Comparison of ENCODE assay signal across 24 mouse cellular contexts in the genomic region with DNA sequence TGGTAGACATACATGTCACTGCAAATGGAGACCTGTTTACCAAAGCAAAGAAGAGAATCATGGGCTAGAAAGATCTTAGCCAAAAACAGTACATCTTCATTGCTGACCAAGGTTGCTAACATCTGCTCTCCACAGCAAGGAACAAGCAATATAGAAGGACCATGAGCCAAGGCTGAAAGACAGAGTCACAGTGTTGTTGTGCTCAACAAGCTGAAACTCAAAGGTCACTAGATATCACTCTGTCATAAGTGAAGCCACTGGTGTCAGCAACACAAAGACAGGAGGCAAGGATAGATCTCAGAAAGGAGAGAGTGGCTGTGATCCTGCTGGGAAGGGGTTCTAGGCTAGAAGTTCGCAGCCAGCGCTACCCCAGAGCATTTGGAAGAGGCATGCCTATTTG.
DNase-seq lines count a peak whose midpoint lies in the region; ATAC-seq and TF ChIP-seq lines count a peak whose summit lies in the region.
"Had no signal": no experiment of that assay in that cellular context is flagged by ENCODE, and none has a peak within 500 bp of the region (broad histone marks: within the 10 kb centered on the region; RNA-seq: fewer than 3 reads in every experiment).

No protein-coding gene starts in this region.

- no peak overlapping the region for H3K4me2 ChIP-seq in intestine, postnatal 0 days (replicated peaks; ENCODE audit: low read depth)
- H3K4me2 ChIP-seq in intestine, embryonic 16.5 days (ENCODE audit: low read depth, low read length): no peak overlapping the region
- no peak overlapping the region for H3K4me2 ChIP-seq in stomach, embryonic 16.5 days (ENCODE audit: low read depth, low read length)
- H3K4me2 ChIP-seq: embryonic facial prominence, embryonic 12.5 days; embryonic facial prominence, embryonic 15.5 days; heart, embryonic 12.5 days; heart, embryonic 15.5 days; hindbrain, embryonic 12.5 days had no signal

- WGBS in intestine, postnatal 0 days: 91% methylated on average over 2 of the region's 2 CpGs
- WGBS in intestine, embryonic 16.5 days: 94% methylated on average over 2 of the region's 2 CpGs
- 95% methylated on average over 2 of the region's 2 CpGs for WGBS in stomach, embryonic 16.5 days

- H3K4me1 ChIP-seq in intestine, postnatal 0 days (replicated peaks; ENCODE audit: control insufficient read depth, insufficient read depth, low read length): no peaks in the 10 kb centered on the region
- H3K4me1 ChIP-seq in intestine, embryonic 16.5 days (ENCODE audit: control insufficient read depth, insufficient read depth, low read length): no peaks in the 10 kb centered on the region
- H3K4me1 ChIP-seq in stomach, embryonic 16.5 days (ENCODE audit: control insufficient read depth, insufficient read depth, low read length): peaks cover 5% of the 10 kb centered on the region; the same call in 1 of the 2 replicates
- H3K4me1 ChIP-seq: embryonic facial prominence, embryonic 12.5 days; heart, embryonic 15.5 days; hindbrain, embryonic 12.5 days had no signal

- TF ChIP-seq CTCF in gastrocnemius, adult 2 months (IDR thresholded peaks at IDR 0.05): no peak
- TF ChIP-seq CTCF in intestine, postnatal 0 days (IDR thresholded peaks at IDR 0.05; ENCODE audit: low read depth): no peak

- intact Hi-C loops in gastrocnemius, adult 2 months (cut with DNase I): no loop called here

- H3K9me3 ChIP-seq in intestine, postnatal 0 days (ENCODE audit: control insufficient read depth): no peaks in the 10 kb centered on the region
- no peaks in the 10 kb centered on the region for H3K9me3 ChIP-seq in intestine, embryonic 16.5 days (ENCODE audit: control insufficient read depth, low read length)
- H3K9me3 ChIP-seq in stomach, embryonic 16.5 days (replicated peaks; ENCODE audit: control insufficient read depth, low read length): no peaks in the 10 kb centered on the region
- H3K9me3 ChIP-seq: embryonic facial prominence, embryonic 12.5 days; embryonic facial prominence, embryonic 15.5 days; heart, embryonic 12.5 days; heart, embryonic 15.5 days; hindbrain, embryonic 12.5 days had no signal

- ATAC-seq in intestine, postnatal 0 days: peak; percentile 60
- no peak for ATAC-seq in intestine, embryonic 16.5 days
- no peak for ATAC-seq in stomach, embryonic 16.5 days (ENCODE audit: insufficient read depth, low FRiP score)
- ATAC-seq: activated CD4-positive, CD25-positive, alpha-beta regulatory T cell, adult 4 months; forebrain, embryonic 14.5 days; forebrain, postnatal 0 days; hindbrain, embryonic 16.5 days had no signal

- no peak overlapping the region for H3K9ac ChIP-seq in intestine, postnatal 0 days (ENCODE audit: low read depth, low read length)
- H3K9ac ChIP-seq in intestine, embryonic 16.5 days (ENCODE audit: low read depth, low read length): no peak overlapping the region
- H3K9ac ChIP-seq in stomach, embryonic 16.5 days (ENCODE audit: low read length): no peak overlapping the region
- H3K9ac ChIP-seq: embryonic facial prominence, embryonic 12.5 days; embryonic facial prominence, embryonic 15.5 days; forebrain, postnatal 0 days; heart, embryonic 12.5 days; heart, embryonic 15.5 days; hindbrain, embryonic 12.5 days had no signal

- H3K27ac ChIP-seq in gastrocnemius, adult 2 months: peak overlapping the region; percentile 67
- no peak overlapping the region for H3K27ac ChIP-seq in intestine, postnatal 0 days (ENCODE audit: low read depth, low read length)
- H3K27ac ChIP-seq in intestine, embryonic 16.5 days (ENCODE audit: low read length): no peak overlapping the region
- peak overlapping the region; percentile 35; the same call in 1 of the 2 replicates for H3K27ac ChIP-seq in stomach, embryonic 16.5 days (ENCODE audit: low read length)
- H3K27ac ChIP-seq: embryonic facial prominence, embryonic 12.5 days; embryonic facial prominence, embryonic 15.5 days; heart, embryonic 15.5 days; hindbrain, embryonic 12.5 days had no signal

- no peaks in the 10 kb centered on the region for H3K27me3 ChIP-seq in intestine, postnatal 0 days (replicated peaks; ENCODE audit: control insufficient read depth, insufficient read depth, low read length)
- H3K27me3 ChIP-seq in intestine, embryonic 16.5 days (replicated peaks; ENCODE audit: control insufficient read depth, insufficient read depth, low read length): no peaks in the 10 kb centered on the region
- H3K27me3 ChIP-seq in stomach, embryonic 16.5 days (ENCODE audit: control insufficient read depth, insufficient read depth, low read length): no peaks in the 10 kb centered on the region
- H3K27me3 ChIP-seq: embryonic facial prominence, embryonic 12.5 days; embryonic facial prominence, embryonic 15.5 days; heart, embryonic 12.5 days; heart, embryonic 15.5 days; hindbrain, embryonic 12.5 days had no signal

- no peak overlapping the region for H3K4me3 ChIP-seq in gastrocnemius, adult 2 months
- H3K4me3 ChIP-seq in intestine, postnatal 0 days (ENCODE audit: low read depth, low read length): no peak overlapping the region
- H3K4me3 ChIP-seq in intestine, embryonic 16.5 days (ENCODE audit: low read length): no peak overlapping the region
- no peak overlapping the region for H3K4me3 ChIP-seq in stomach, embryonic 16.5 days (replicated peaks; ENCODE audit: low read length)
- H3K4me3 ChIP-seq: embryonic facial prominence, embryonic 12.5 days; embryonic facial prominence, embryonic 15.5 days; heart, embryonic 12.5 days; heart, embryonic 15.5 days; hindbrain, embryonic 12.5 days had no signal

- no peak for DNase-seq in gastrocnemius, adult 2 months
- no peak for DNase-seq in gastrocnemius, postnatal 25 days
- peak; percentile 56 for DNase-seq in adipocyte (ENCODE audit: low spot score)
- no peak for DNase-seq in urinary bladder, postnatal 10 days (ENCODE audit: low spot score)
- DNase-seq: adrenal gland, postnatal 10 days; adrenal gland, postnatal 36 days; cerebellum, adult 11 months; cerebellum, adult 2 months; cerebellum, adult 9-11 months; cerebellum, postnatal 25 days; forebrain, postnatal 0 days; gastrocnemius, postnatal 36 days; heart, postnatal 10 days had no signal

- no peaks in the 10 kb centered on the region for H3K36me3 ChIP-seq in intestine, postnatal 0 days (ENCODE audit: control insufficient read depth, insufficient read depth)
- no peaks in the 10 kb centered on the region for H3K36me3 ChIP-seq in intestine, embryonic 16.5 days (ENCODE audit: control insufficient read depth, insufficient read depth, low read length)
- H3K36me3 ChIP-seq in stomach, embryonic 16.5 days (ENCODE audit: control insufficient read depth, insufficient read depth, low read length): no peaks in the 10 kb centered on the region
- H3K36me3 ChIP-seq: embryonic facial prominence, embryonic 12.5 days; embryonic facial prominence, embryonic 15.5 days; heart, embryonic 12.5 days; heart, embryonic 15.5 days; hindbrain, embryonic 12.5 days had no signal

Comparison
In these comparisons a context has a peak if more than half of its experiments do, and no peak if none do; other contexts are left out.
1. H3K27ac ChIP-seq: peak in gastrocnemius, adult 2 months (single experiment) and stomach, embryonic 16.5 days (single experiment); none in intestine, postnatal 0 days (single experiment) and intestine, embryonic 16.5 days (single experiment).